Mouse (Mus musculus) right cerebral cortex, postnatal 4 days (tissue): ENCODE measurements around the gene Eaf2.

Source experiments
- DNase-seq: peaks from one replicate; pipeline ENCODE4 v3.0.0-alpha.2; 2022

Eaf2 gene

GRCm38 (mm10) chr16:36828054-36828786, 46.6 kb downstream of the Eaf2 start, which contains the start of gene Iqcb1:
Gene Iqcb1, plus strand, starts transcription at chr16:36828385.
- peak; percentile 84 for DNase-seq

DNA sequence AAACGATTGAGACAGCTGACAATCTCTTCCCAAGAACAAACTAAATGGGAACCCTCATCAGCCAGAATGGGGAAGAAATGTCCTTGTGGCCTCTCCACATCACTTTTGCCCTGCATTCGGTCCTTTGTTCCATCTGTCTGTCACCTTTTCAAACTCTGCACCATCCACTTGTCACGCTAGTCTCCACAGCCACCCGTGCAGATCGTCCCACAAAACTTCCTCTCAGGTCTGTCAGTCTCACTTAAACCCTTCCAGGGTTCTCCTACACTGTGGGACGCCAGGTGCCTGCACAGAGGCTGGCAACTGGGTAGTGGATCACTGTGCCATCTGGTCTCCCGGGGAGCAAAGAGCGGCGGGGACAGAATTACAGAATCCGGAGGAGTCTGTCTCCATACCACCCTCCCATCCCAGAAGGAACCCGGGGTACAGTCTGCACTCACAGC, 47.2 kb downstream of the Eaf2 start:
- no peak for DNase-seq

DNA sequence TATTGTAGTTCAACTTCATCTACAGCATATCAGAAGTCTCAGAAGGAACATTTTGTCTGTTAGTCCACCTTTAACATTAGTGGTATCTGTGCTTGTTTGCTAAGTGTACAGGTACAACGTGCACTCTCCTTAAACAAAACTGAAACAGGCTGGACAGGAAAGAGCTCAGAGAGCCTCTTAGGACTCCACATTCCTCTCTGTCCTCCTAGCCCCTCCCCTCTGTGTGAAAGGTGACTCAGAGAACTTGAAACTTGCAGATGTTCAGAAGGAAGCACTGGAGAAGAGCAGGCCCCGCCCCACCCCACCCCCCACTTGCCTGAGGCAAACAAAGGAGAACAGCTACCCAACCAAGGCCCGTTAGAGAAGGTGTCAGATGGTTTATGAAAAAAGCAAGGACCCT, 53.3 kb downstream of the Eaf2 start:
- no peak for DNase-seq

DNA sequence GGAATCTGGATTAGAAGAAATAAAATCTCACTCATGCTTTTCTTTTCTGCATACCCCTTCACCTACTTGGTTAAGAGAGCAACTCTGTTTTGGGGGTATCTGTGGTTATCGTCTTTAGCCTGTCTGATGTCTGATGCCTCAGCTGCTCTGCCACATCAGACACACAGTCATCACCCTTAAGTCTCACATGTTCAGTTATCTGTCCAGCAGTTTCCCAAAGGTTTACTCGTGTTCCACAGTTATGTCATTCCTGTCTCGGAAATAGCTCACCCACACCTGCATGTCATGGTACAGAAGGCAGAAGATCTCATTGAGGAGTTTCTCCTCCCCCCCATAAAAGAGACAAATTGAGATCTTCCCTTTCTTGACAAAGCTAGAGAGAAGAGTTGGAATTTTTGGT, 54.1 kb downstream of the Eaf2 start:
- DNase-seq = no peak

- DNase-seq = no peak
Measured at GRCm38 (mm10) chr16:36820016-36820415, 54.8 kb downstream of the Eaf2 start.

- peak; percentile 63 for DNase-seq
Measured at GRCm38 (mm10) chr16:36817321-36817926, 57.4 kb downstream of the Eaf2 start.

DNA sequence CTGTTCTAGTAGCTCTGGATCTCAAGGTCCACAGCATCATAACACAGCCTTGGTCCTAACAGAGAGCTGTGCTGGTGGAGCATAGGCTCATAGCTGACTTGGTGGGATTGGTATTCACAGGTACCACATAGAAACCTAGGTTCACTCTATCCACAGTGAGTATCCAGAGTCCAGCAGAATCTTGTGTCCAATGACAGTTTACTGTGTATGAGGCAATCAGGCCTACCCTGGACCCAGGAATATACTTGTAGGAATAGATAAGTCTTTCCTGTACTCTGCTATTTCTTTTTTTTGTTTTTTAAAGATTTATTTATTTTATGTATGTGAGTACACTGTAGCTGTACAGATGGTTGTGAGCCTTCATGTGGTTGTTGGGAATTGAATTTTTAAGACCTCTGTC, 57.9 kb downstream of the Eaf2 start:
- DNase-seq = no peak

GRCm38 (mm10) chr16:36813680-36814079, 61.1 kb downstream of the Eaf2 start:
- no peak for DNase-seq

DNA sequence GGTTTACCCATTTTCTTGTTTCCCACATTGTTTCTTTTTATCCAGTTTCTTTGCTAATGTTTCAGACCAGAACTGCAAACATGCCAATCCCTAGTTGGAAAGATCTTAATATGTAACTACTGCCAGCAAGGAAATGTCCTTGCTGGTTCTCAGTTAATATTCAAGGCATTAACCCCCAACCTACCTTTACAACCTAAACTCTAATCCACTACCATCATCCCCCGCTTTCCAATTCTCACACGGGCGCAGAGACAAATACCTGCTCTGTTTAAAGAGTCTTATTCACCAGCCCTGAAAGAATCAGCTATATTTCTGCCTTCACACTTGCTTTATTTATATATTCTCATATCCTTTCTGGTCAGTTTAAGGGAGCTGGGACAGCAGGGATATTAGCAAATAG, 66.2 kb downstream of the Eaf2 start:
- no peak for DNase-seq

DNA sequence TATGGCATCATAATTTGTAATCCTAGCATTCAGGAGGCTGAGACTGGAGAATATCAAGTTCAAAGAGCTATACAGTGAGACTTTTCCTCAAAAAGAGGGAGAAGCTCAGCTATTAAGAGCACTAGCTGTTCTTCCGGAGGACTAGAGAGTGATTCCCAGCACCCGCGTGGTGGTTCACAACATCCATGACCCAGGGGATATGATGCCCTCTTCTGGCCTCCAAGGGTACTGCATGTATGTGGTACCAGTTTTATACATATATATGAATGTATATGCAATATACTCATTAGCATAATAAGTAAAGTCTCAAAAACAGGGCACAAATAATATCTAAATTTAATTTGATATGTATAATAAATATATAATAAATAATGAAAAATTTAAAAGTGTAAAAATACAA, 72.4 kb downstream of the Eaf2 start:
- no peak for DNase-seq

DNA sequence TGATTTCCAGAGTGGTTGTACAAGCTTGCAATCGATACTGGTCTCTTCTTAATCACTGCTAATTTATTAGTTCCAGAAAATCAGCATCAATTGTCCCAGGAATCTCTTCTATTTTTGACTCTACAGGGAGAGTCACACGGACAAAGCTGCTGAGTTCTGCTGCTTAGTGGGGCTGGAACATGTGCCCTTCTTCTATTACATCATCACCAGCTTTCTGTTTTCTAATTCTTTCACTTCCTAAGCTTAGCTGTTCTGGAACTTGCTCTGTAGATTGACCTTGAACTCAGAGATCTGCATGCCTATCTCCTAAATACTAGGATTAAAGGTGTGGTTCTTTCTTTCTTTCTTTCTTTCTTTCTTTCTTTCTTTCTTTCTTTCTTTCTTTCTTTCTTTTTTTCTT, 76.5 kb downstream of the Eaf2 start:
- DNase-seq = no peak

GRCm38 (mm10) chr16:36794976-36795375, 79.8 kb downstream of the Eaf2 start:
- no peak for DNase-seq

GRCm38 (mm10) chr16:36790166-36790565, 84.6 kb downstream of the Eaf2 start:
- no peak for DNase-seq

DNA sequence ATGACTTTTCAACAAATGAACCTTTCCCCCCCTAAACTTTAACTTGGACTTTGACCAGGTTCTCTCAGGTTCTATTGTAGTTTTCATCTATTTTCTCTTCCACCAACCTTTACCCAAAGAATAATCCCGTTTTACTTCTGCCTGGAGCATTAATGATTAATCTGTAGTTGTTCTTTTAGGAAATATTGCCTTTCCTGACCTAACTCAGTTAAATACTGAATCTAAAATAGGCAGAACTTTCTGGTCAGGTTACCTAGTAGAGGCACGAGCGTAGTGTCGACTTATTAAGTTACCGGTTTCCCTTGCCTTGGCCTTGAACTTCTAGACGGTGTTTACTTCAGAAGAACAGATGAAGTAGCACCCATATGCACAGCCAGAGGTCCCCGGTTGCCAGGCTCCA, 88.3 kb downstream of the Eaf2 start:
- no peak for DNase-seq

DNA sequence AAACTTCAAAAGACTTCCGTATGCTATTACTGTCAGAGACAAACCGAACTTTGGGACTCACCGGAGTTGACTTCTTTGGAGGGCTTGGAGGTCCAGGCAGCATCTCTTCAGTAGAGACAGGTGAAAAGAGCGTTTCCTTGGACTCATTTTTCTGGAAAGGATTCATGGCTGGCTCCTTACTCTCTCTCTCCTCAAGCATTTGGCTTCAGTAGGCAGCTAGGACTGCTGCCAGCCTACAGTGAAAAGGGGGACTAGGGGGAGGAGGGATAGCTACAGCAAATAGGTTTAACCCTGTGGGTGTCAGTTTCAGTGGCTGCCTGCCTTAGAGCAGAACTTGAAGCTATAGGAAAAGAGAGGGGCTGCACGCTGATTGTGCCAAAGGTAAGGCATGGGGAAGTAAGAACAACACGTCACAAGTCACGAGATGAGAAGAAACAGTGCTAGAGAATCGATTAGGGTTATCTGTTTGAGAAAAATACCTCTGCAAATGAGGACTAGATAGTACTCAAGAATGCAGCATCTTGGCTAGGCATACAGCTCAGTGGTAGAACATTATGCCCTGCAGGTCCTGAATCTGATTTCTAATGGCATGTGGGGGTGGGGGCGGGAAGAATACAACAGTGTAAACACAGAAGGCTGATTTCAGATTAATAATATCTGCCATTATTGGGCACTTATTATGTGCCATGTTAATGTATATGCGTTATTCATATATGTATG, 90.0 kb downstream of the Eaf2 start, which contains the start of gene Slc15a2:
Gene Slc15a2 (minus strand): TSS at position 369 of the 720 bp plus-strand sequence.
- peak; percentile 63 for DNase-seq

DNA sequence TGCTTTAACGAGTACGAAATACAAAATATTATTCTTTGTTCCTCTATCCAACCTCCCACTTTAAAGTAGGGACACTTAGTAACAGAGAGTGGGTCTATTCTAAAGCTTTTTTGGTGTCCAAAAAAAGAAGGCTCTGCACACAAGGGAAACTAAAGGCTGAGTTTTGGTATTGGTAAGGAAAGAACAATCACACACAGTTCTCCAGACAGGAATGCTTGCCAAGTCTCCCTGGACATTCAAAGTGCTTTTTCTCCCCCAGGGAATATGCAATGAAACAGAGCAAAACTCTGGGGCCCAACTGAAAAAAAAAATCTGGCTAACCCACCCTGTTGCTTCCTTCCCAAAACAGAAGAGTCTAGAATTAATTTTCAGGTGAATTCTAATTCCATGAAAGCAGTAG, 90.7 kb downstream of the Eaf2 start:
- no peak for DNase-seq

DNA sequence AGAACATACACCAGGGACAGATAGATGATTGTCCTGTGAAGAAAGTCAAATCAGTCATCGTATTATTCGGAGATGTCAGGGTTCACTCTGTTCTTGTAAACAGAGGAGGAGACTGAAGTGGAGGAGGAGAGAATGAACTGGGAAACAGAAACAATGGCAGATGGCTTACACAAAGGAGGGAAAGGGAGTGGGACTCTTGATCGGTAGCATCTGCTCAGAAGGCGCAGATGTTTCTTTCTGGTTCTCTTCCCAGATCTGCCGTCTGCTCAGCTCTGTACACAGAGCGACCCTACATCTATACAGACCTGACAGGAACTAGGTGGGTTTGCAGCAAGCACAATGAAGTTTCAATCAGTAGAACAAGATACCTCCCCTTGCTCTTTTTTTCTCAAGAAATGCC, 99.1 kb downstream of the Eaf2 start:
- DNase-seq = no peak

DNA sequence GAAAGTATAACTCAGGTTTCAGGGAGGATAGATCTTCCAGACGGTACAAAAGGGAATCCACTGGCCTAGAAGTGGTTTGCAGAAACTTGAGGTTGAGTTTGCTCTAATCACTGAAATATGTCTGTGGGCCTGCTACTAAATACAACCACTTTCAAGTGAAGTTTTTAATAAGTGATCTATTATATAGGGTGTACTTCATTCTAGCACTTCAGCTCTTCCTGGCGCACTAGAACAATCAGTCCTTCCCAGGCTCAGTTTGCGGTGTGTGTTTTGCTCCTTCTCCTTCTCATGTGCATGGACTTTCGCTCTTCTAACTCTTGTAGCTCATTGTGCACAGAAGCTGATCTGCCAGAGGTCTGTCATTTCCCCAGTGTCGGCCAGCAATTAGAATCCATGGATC, 101.8 kb downstream of the Eaf2 start:
- DNase-seq = no peak

- DNase-seq = no peak
Measured at GRCm38 (mm10) chr16:36771703-36772102, 103.1 kb downstream of the Eaf2 start.

DNA sequence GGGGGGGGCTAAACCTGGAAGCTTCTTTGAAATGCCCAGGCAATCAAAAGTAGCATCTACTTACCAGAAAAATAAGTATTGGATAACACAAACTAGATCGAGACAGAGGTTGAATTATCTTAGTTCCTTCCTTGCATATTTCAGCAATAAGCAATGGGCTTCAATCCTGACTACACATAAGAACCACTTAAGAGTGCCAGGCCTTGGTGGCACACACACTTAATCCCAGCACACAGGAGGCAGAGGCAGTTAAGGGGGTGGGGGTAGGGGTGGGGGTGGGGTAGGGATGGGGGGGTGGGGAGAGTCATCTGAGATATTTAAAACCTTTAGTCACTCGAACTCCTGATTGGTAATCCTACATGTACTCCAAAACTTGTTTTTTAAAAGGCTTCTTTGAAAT, 103.6 kb downstream of the Eaf2 start:
- DNase-seq = no peak

DNA sequence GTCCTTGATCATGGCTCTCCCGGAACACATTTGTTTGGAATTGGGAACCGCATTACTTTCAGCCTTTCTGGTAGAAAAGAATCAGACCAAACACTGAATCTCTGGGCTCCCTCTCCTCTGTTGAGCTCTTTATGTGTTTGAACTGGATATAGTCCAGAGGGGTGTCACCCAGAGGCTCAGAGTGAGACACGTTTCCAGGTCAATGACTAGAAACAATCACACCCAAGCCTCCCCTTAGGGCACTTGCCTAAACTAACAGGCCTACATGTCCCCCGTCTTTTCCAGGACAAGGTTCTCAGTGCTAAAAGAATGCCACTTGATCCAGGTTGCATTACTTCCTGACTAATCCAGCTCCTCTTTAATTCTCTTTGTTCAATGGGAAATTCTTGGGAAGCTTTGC, 104.0 kb downstream of the Eaf2 start:
- no peak for DNase-seq

GRCm38 (mm10) chr16:36770191-36770771, 104.5 kb downstream of the Eaf2 start:
- no peak for DNase-seq

DNA sequence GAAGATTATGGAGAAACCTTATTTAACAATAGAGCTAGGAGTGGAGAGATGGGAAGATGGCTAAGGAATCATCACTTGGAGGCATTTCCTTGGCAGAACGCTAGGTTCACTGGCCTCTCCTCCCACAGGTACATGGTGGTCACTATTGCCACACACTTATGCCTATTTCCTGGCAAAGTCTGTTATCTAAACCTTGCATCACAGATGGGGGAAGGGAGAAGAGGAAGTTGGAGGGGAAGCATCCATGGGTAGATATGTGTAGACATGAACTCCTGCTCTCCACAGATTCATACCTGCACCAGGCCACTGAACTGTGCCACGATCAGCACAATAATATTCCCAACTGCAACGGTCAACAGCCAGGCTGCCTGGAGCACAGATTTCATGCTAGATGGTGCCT, 122.8 kb downstream of the Eaf2 start:
- DNase-seq = no peak

GRCm38 (mm10) chr16:36747767-36748166, 127.0 kb downstream of the Eaf2 start:
- no peak for DNase-seq
